ENCODE assay signal across 12 mouse cellular contexts in the genomic region with DNA sequence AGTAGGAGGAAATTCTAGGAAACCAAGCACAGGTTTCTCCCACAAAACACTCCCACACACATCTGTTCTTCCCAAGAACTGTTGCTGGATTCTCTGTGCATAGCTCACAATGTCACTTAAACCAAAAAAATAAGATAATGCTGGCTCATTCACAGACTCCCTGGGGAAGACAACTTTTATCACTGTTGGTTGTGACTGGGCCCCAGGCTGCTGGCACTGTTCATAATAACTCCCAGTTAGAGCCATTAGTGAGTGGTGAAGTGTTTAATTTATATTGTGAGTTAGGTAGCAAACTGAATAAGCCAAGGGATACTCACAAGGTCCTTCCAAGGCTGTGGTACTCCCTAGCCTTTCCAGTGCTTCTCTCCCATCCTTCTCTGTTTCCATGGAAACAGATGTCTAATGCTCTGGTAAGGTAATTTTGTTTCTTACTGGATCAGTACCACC.
DNase-seq lines count a peak whose midpoint lies in the region.
"Had no signal": no experiment of that assay in that cellular context is flagged by ENCODE, and none has a peak within 500 bp of the region (broad histone marks: within the 10 kb centered on the region; RNA-seq: fewer than 3 reads in every experiment).

No protein-coding gene starts in this region.

- peak; percentile 60 for DNase-seq in left cerebral cortex, adult 11 months (ENCODE audit: low spot score)
- DNase-seq in left cerebral cortex, postnatal 4 days = no peak
- DNase-seq in frontal cortex, postnatal 10 days (ENCODE audit: low spot score in 2 of 2) = peak; percentile 11
- DNase-seq in layer of hippocampus, postnatal 14 days (ENCODE audit: low spot score in 2 of 2) = peak; percentile 19 to 44
- peak; percentile 68 for DNase-seq in right cerebral cortex, postnatal 25 days
- no peak for DNase-seq in heart, postnatal 36 days
- no peak for DNase-seq in yolk sac, embryonic 10.5 days (ENCODE audit: low spot score)
- DNase-seq: cerebellum, postnatal 14 days; heart, adult 11 months; kidney, postnatal 14 days; lung, embryonic 14.5 days; thymus, postnatal 25 days had no signal

- intact Hi-C loops in left cerebral cortex, postnatal 4 days (cut with DNase I) = no loop called here
- intact Hi-C loops in heart, postnatal 36 days (cut with DNase I) = no loop called here

Comparison
In these comparisons a context has a peak if more than half of its experiments do, and no peak if none do; other contexts are left out.
1. DNase-seq: peak in left cerebral cortex, adult 11 months (single experiment), frontal cortex, postnatal 10 days (2 of 2), layer of hippocampus, postnatal 14 days (2 of 2) and right cerebral cortex, postnatal 25 days (single experiment); none in left cerebral cortex, postnatal 4 days (single experiment), heart, postnatal 36 days (0 of 2) and yolk sac, embryonic 10.5 days (single experiment).